Mouse (Mus musculus): Measurements from ENCODE around the gene Slc22a6.

Gene Slc22a6

DNA sequence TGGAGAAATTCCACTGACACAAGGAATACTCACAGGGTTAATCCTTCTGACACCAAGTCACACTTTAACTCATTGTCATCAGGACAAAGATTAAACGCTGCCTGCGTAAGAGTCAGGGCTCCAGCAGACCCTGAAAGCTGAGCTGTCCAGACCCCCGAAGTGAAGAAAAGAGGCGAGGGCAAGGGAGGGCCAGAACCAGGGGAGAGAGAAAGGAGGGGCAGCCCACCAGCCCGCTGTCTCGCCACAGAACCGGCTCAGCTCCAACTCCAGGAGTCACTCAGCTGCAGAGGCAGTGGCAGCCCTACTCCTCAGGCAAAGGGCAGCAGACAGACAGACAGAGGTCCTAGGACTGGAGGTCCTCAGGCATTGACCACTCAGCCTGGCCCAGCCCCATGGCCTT is at the start of gene Slc22a6:
Gene Slc22a6, plus strand, starts transcription at position 136 of the 400 bp plus-strand sequence.
- DNase-seq (ENCODE audit: low read depth in 1 of 2, low spot score in 2 of 2), result no peak

DNA sequence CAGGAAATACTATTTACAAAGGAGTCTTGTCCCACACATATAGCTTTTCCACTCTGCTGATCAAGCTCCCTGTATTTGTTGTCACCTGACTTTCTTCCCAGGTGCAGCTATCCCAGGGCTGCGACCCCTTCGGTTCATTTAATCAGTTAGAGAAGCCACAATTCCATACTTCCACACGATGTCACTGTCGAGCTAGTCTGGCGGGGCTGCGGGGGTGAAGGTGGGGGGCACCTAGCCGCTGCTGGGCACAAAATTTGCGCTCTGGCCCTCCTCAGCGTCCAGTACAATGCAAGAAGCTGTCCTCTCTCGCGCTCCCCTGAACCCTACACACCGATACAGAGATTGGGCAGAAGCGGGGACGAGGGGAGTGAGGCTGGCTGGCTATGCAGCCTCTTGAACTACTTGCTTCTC is 48.4 kb upstream of the Slc22a6 start:
- no peak for DNase-seq (ENCODE audit: low read depth in 1 of 2, low spot score in 2 of 2)

DNA sequence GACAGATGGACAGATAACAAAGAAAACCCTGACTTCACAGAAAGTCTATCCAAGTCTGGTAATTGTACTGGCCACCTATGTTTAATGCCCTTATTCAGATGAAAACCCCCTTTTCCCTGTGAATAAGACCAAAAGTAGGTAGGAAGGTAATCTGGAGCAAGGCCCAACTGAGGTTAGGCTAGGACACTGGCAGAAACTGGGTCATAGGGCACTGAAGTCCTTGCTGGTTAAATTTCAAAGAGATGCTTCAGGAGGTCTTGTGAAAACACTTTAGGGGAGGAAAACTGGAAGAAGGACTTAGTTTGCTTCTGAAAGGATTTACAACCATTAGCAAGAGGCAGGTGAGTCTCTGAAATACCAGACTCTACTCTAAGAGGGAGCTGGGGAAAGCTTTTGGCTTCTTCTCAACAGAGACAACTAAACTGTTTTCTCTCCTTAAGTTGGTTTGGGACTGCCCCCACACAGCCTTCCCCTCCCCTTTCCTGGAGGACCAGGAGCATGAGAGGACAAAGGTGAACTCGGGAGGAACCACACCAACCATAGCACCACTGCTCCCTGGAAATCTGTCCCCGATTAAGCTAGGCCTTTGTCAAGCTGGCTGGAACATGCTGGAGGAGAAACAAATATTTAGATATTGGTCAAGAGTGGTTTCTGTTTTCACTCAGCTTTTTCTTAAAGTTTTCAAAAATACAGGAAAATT is 47.3 kb upstream of the Slc22a6 start:
- no peak for DNase-seq (ENCODE audit: low read depth in 1 of 2, low spot score in 2 of 2)

DNA sequence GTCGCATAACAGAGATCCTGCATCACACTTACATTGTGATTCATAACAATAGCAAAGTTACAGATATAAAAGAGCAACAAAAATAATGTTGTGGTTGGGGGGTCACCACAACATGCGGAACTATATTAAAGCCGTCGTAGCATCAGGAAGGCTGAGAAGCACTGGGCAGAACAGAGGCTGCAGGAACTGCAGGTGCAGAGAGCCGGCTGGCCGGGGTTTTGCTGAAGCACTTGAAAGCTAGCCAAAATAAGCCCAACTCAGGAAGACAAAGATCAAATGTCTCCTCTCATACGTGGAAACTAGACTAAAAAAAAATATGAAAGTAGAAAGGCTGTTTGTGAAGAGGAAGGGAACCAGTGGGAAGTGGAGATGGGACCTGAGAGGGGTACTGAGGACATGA is 46.1 kb upstream of the Slc22a6 start:
- DNase-seq (ENCODE audit: low read depth in 1 of 2, low spot score in 2 of 2), result no peak

DNA sequence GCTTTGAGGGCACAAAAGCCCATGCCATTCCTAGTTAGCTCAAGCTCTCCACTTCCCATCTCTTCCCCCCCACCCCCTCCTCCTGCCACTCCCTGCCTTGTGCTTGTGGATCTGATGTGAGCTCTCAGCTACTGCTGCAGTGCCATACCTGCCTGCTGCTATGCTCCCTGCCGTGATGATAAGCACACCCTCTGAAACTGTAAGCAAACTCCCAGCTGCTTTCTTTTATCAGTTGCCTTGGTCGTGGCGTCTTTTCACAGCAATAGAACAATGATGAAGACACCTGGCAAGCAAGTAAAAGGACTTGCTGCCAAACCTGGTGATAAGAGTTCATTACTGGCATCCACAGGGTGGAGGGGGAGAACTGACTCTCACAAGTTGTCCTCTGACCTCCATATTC is 45.4 kb upstream of the Slc22a6 start:
- DNase-seq (ENCODE audit: low read depth in 1 of 2, low spot score in 2 of 2), result no peak

DNA sequence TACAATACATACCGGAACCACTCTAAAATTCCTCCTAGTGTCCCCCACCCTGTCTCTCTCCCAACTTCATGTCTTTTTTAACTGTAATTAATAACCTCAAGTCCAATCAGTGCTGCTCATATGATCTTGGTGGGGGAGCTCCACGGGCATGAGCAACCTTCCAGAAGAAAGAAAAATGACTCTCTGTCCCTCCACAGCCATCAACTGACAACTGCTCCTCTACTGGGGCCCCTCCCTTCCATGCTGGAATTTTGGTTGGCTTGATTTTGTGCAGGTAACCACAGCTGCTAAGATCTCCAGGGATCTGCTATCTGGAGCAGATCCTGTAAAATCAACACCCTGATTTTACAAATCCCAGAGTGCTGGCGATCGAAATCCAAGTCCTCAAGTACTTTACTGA is 40.4 kb upstream of the Slc22a6 start:
- DNase-seq (ENCODE audit: low read depth in 1 of 2, low spot score in 2 of 2), result no peak

DNA sequence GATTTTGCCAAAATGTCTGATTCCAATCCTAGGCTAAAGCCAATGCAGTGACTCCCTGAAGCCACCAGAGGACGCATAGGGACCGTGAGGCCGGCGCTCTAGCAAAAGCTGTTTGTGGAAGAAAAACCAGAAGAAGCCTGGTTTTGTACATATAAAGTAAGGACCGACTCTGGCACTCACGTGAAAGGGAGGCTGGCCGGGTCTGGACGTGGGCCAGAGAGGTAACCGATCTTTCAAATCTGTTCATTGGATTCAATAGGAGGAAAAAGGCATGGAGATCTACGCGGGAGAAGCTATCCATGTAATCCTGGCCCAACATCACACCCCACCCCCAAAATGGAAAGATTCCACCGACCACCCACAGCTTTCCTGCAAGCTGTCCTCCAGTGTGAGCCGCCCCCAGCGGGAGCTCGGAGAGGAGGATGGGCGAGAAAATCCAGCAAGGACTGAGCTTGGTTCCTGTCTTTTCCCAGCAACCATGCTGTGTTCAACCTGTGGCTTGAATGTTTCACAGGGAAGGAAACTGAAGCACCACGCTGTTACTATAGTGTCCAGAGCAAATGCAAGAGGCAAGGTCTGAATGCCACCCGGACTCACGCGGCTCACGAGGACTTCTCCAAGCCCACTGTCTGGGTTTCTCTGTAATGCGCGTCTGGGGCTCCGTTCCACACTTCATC is 39.4 kb upstream of the Slc22a6 start:
- no peak for DNase-seq (ENCODE audit: low read depth in 1 of 2, low spot score in 2 of 2)

DNA sequence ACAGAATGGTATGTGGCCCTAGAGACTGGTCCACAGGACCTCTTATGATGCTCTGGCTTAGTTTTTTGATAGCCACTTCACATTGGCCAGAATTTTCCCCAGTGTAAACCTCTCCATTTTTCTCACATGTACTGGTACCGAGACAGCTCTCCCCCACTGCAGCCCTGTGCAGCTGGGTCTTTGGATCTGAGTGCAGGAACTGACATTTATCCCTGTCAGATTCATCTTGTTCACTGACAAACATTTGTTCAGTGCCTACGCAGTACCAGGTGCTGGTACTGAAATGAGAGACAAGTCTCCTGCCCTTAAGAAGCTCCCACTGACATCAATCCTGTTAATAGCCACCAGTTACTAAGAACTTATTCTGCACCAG is 38.9 kb upstream of the Slc22a6 start:
- no peak for DNase-seq (ENCODE audit: low read depth in 1 of 2, low spot score in 2 of 2)

DNA sequence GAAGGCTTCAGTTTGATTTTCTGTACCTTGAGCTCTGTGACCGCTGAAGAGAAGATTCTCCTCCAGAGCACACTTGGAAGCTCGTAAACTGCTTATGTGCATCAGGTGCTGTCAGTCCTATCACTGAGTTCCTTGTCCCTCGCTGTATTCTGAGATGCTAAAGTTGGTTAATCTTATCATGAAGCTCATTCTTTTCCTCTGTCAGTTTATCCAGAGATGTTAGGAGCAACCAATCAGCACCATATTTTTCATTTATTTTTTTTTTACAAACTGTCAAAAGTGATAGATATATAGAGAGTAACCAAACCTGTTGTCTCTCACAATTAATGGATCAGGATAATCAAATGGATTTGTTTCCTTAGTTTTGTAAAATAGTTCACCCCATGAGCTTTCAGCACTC is 32.5 kb upstream of the Slc22a6 start:
- DNase-seq (ENCODE audit: low read depth in 1 of 2, low spot score in 2 of 2), result no peak

DNA sequence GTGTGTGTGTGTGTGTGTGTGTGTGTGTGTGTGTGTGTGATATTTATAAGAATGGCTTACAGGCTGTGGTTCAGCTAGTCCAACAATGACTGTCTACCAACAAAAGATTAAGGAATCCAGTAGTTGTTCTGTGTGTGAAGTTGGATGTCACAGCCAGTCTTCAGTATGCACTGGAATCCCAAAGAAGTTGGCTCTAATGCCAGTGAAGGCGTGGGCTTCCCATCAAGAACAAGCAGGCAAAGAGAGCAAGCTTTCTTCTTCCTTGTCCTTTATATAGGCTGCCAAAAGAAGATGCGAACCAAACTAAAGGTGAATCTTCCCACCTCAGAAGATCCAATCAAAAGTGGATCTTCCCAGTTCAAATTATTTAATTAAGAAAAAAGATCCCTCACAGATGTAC is 31.9 kb upstream of the Slc22a6 start:
- DNase-seq (ENCODE audit: low read depth in 1 of 2, low spot score in 2 of 2), result no peak

DNA sequence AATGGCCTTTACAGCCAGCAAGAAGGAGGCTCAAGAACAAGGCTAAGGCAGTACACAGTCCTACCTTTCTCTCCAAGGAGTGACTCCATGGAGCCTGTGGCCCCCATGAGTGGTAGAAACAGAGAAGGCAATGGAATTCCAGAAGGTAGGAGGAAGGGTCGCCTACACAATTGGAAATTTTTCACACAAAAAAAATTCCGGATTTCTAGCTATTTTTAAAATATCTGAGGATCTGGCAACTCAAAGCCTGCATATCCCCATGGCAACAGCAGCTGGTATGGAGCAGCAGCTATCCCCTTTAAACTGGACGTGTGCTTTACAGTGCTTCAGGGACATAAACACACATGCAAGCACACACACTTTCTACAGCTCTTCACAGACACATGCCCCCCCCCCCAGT is 31.5 kb upstream of the Slc22a6 start:
- DNase-seq (ENCODE audit: low read depth in 1 of 2, low spot score in 2 of 2), result no peak

DNA sequence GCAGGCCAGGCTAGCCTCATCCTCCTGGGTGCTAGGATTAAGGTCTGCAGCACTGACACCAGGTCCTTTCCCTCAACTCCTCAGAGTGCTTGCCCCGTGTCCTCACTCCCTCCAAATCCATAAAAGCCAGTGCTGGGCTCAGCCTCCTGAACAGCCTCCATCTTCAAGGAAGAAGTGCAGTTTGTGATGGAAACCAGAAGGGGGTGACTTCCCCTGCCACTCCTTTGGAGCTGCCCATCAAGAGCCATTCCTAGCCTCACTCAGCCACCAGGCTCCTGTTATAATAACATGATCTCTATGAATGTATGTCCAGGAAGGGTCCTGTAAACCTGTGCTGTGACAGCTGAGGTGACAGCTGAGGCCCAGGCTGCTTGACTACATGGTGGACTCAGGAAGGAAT is 30.5 kb upstream of the Slc22a6 start:
- DNase-seq (ENCODE audit: low read depth in 1 of 2, low spot score in 2 of 2), result no peak

DNA sequence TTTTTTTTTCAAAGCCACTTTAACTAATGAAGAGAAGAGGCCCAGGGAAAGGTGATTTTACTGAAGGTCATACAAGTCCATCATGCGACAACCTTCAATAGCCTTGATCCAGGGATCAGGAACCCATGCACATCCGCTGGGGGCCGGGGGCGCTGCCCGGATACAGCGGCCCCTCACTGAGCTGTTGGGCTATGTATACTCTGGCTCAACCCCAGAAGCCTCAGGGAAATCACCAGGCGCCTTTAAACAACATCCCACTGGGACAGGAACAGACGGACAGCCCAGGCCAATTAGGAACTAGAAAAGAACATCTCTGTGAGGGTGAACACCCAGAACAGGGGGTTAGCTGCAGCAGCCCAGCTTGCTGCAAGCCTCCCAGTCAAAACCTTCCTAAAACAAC is 26.9 kb upstream of the Slc22a6 start, which contains the start of gene Slc22a8:
Gene Slc22a8, plus strand, starts transcription at position 301 of the 400 bp plus-strand sequence.
- DNase-seq (ENCODE audit: low read depth in 1 of 2, low spot score in 2 of 2), result no peak

DNA sequence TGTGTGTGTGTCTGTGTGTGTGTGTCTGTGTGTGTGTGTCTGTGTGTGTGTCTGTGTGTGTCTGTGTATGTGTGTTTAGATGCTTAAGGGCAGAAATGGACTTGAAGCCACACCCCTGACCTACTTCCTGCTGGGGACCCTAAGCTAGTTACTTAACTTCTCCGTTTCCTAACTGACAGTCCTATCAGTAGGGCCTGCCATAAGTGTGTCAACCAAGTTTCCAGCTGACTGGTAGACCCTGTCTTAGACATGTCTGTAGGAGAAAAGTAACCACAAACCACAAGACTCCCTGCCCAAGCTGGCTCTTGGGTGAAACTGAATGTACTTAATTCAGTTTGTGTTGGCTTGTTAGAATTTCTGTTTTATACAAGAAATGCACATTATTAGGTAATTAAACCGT is 25.7 kb upstream of the Slc22a6 start:
- no peak for DNase-seq (ENCODE audit: low read depth in 1 of 2, low spot score in 2 of 2)

DNA sequence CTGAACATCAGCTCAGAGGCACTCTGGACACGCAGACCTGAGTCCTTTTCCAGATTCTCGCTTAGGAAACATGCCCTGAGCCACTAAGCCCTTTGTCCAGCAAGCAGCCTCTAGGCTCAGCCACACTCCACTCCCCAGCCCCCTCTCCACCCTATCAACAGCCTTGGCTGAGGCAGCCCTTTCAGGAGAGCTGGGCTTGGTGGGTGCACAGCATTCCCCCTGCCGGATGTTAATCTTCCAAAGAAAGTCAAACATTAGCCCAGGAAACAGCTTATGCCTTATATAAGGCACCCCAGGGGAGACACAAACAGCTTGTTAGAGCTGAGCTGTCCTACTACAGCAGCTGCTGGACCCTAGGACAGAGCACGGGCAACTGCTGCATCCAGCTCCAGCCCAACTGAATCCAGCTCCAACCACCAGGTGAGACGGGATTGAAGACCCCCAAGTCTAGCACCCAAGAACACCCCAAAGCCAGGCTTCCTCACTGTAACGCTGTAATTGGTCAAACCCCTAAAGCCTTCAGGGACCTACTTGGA is 24.9 kb upstream of the Slc22a6 start:
- DNase-seq (ENCODE audit: low read depth in 1 of 2, low spot score in 2 of 2), result no peak

DNA sequence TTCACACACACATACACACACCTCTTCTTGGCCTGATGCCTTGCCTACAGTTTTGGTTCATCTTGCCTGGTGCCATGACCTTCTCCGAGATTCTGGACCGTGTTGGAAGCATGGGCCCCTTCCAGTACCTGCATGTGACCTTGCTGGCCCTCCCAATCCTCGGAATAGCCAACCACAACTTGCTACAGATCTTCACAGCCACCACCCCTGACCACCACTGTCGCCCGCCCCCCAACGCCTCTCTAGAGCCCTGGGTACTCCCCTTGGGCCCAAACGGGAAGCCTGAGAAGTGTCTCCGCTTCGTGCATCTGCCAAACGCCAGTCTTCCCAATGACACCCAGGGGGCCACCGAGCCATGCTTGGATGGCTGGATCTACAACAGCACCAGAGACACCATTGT is 24.0 kb upstream of the Slc22a6 start:
- DNase-seq (ENCODE audit: low read depth in 1 of 2, low spot score in 2 of 2), result no peak

DNA sequence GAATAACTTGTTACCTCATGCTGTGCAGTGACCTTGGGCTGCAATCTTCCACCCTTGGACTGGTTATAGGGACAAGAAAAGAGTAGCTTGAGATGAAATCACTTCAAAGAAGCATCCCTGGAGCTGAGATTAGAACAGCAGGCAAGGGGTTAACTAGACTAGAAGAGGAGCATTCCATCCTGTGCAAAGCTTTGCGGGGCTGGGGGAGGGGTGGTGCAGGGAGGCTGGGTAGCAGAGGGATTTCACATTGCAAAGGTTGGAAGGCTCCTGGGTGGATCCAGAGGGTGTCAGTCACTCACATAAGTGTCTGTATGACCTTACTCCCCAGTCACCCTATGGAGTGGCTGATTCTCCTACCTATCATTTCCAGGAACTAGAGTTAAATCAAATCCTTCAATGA is 23.3 kb upstream of the Slc22a6 start:
- no peak for DNase-seq (ENCODE audit: low read depth in 1 of 2, low spot score in 2 of 2)

DNA sequence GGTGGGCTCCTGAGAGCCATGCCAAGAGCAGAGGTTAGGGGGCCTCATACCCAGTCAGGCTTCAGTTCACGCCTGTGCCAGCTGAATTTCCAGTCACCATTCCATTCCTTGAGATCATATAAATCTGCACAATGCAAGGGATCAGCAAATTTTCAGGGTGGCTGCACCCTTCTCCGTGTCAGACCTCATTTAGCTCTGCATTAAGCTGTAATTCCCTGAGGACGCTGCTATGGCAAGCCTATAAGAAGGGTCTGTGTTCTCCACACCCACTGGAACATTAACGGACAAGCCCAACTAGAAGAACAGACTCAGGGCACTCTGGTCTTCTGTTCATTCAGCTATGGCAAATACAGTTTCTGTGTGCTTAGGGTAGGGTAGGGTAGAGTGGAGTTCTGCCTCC is 20.6 kb upstream of the Slc22a6 start:
- DNase-seq (ENCODE audit: low read depth in 1 of 2, low spot score in 2 of 2), result no peak

DNA sequence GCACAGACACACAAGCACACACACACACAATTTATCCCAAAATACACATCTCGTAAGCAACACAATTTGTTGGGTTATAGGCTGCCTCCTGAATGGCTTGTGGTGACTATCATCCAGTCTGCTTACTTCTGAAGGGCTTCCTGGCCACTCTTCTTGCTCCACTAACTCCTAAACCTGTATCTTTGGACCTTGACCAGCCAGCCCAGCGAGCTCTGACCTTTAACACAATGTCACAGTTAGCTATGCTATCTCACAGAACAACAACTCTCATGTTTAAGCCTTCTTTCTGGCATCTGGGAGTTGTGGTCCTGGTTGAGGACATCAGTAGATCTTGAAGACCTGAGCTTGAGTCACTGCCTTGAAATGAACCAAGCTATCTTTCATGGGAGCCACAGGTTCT is 18.6 kb upstream of the Slc22a6 start:
- no peak for DNase-seq (ENCODE audit: low read depth in 1 of 2, low spot score in 2 of 2)

DNA sequence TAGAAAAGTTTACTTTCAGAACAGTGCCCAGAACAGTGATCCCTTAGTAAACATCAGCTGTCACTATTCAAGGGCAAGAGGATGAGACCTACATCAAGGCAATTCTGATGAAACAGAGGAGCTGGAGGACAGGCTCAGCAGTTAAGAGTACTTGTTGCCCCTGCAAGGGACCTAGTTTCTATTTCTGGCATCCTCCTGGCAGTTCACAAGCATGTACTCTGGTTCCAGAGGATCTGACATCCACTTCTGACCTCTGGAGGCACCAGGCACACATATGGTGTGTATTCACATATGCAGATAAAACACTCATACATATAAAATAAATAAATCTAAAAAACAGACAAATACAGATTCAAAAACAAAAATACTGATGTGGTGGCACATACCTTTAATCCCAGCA is 15.9 kb upstream of the Slc22a6 start:
- no peak for DNase-seq (ENCODE audit: low read depth in 1 of 2, low spot score in 2 of 2)

DNA sequence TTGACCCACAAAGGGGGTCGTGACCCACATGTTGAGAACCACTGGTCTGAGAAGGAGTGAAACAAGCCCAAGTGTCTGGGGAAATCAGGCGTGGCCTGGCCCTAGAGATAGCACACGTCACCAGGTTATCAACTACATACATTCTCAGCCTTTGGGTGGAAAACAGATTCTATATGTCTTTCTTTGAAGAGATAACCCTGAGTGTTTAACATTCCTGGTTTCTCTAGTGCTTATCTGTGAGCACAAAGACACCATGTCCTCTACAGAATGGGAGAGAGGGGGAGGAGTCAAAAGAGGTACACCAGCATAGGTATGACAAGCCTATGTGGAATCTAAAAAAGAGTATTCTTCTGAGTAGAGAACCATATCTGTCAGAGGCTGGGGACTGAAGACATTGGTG is 14.9 kb upstream of the Slc22a6 start:
- DNase-seq (ENCODE audit: low read depth in 1 of 2, low spot score in 2 of 2), result no peak

DNA sequence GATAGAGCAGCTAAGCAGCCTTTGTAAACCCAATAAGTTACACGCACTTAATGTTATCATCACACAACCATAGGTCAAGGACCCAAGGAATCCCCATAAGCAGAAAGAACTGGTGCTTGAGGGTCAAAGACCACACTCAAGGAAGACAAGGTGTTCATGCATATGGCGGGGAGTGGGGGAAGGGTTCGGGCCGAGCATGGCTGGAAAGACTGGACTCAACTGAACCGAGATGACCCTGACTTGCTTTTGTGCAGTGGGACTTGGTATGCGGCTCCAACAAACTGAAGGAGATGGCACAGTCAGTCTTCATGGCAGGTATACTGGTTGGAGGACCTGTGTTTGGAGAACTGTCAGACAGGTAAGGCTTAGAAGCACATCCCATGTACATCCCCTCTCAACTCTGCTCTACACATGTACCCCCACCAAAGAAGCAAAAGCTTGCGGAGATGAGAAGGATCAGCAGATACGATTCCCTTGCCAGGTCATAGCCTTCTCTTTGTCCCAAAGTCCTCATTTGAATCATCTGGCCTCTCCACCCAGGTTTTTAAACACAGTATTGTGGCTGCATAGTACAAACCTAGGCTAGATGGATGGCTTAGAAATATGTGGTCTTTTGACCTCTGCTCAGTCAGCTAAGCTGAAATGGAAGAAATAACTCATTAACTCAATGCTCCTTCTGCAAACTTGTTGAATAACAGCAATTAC is 13.2 kb upstream of the Slc22a6 start:
- DNase-seq (ENCODE audit: low read depth in 1 of 2, low spot score in 2 of 2), result no peak

Measured in monocyte, adult 2 months (primary cell).